Comparison of ENCODE assay signal across 9 mouse cellular contexts in the genomic region with DNA sequence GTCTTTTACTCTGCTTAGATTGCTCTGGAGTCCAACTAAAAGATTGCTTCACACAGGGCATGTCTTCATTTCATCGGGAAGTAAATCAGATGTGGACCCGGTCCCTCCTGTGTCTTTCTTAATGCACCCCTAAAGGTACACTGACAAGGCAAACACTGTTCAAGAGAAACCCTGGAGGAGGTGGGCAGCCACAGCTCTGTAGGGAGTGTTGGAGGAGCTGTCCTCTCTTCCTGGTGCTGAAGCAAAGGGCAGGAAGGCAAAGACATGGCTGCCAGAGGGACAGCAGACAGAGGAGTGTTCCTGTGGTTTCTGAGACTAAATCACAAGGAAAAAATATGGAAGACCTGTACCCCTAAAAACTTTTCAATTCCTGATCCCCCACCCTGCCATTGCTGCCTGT. TPM values are rescaled to one million over a fixed set of nuclear protein-coding genes. Genes with fewer than 3 reads are reported as not detected.
DNase-seq lines count a peak whose midpoint lies in the region; ATAC-seq and TF ChIP-seq lines count a peak whose summit lies in the region.
"Had no signal": no experiment of that assay in that cellular context is flagged by ENCODE, and none has a peak within 500 bp of the region (broad histone marks: within the 10 kb centered on the region; RNA-seq: fewer than 3 reads in every experiment).

No protein-coding gene starts in this region.

- H3K4me1 ChIP-seq in MEL (ENCODE audit: control insufficient read depth in 1 of 2, insufficient read depth in 2 of 2, low read length in 2 of 2) = no peaks in the 10 kb centered on the region
- H3K4me1 ChIP-seq in forebrain, embryonic 14.5 days (ENCODE audit: control insufficient read depth, insufficient read depth, low read length) = peaks cover 14% of the 10 kb centered on the region
- no peaks in the 10 kb centered on the region for H3K4me1 ChIP-seq in liver, postnatal 0 days (ENCODE audit: insufficient read depth)
- no peaks in the 10 kb centered on the region for H3K4me1 ChIP-seq in stomach, postnatal 0 days (replicated peaks; ENCODE audit: control insufficient read depth, insufficient read depth)

- H3K36me3 ChIP-seq in MEL (ENCODE audit: control insufficient read depth in 1 of 2, insufficient read depth in 2 of 2, low read length in 2 of 2) = no peaks in the 10 kb centered on the region
- H3K36me3 ChIP-seq in forebrain, embryonic 14.5 days (ENCODE audit: control insufficient read depth, insufficient read depth, low read length) = no peaks in the 10 kb centered on the region
- H3K36me3 ChIP-seq in liver, postnatal 0 days (replicated peaks; ENCODE audit: insufficient read depth, low read length) = no peaks in the 10 kb centered on the region
- H3K36me3 ChIP-seq in stomach, postnatal 0 days (ENCODE audit: control insufficient read depth, insufficient read depth, low read length) = no peaks in the 10 kb centered on the region
- H3K36me3 ChIP-seq: limb, embryonic 13.5 days had no signal

- no peak overlapping the region for H3K9ac ChIP-seq in MEL (ENCODE audit: control insufficient read depth, low read depth, low read length, poor library complexity, severe bottlenecking)
- H3K9ac ChIP-seq in forebrain, embryonic 14.5 days (ENCODE audit: low read length) = no peak overlapping the region
- H3K9ac ChIP-seq in liver, postnatal 0 days (replicated peaks) = no peak overlapping the region
- H3K9ac ChIP-seq in stomach, postnatal 0 days (ENCODE audit: low read length) = no peak overlapping the region
- H3K9ac ChIP-seq: limb, embryonic 13.5 days had no signal

- TF ChIP-seq EP300 in MEL (IDR thresholded peaks at IDR 0.05; ENCODE audit: low read depth in 1 of 2, low read length in 2 of 2) = no peak
- no peak for TF ChIP-seq EP300 in liver, postnatal 0 days (IDR thresholded peaks at IDR 0.05; ENCODE audit: low read depth)
- no peak for TF ChIP-seq EP300 in stomach, postnatal 0 days (optimal IDR thresholded peaks at IDR 0.05)

- TF ChIP-seq RAD21 in MEL (IDR thresholded peaks at IDR 0.05; ENCODE audit: low read depth, low read length) = no peak

- TF ChIP-seq POLR2A in MEL (IDR thresholded peaks at IDR 0.05; ENCODE audit: control insufficient read depth in 1 of 2, insufficient read depth in 1 of 2, low read depth in 1 of 2, low read length in 2 of 2, poor library complexity in 1 of 2) = no peak

- H3K4me2 ChIP-seq in forebrain, embryonic 14.5 days (ENCODE audit: low read length) = peak overlapping the region; percentile 55
- no peak overlapping the region for H3K4me2 ChIP-seq in liver, postnatal 0 days (ENCODE audit: low read depth, low read length)
- H3K4me2 ChIP-seq in stomach, postnatal 0 days (replicated peaks; ENCODE audit: low read depth) = no peak overlapping the region
- H3K4me2 ChIP-seq: limb, embryonic 13.5 days had no signal

- ATAC-seq in forebrain, embryonic 14.5 days = no peak
- ATAC-seq in liver, postnatal 0 days = no peak
- ATAC-seq in stomach, postnatal 0 days (ENCODE audit: low FRiP score, low TSS enrichment) = no peak

- H3K9me3 ChIP-seq in MEL (replicated peaks; ENCODE audit: insufficient read depth, low read length) = no peaks in the 10 kb centered on the region
- no peaks in the 10 kb centered on the region for H3K9me3 ChIP-seq in forebrain, embryonic 14.5 days (replicated peaks; ENCODE audit: control insufficient read depth, low read length)
- H3K9me3 ChIP-seq in liver, postnatal 0 days (ENCODE audit: low read length) = no peaks in the 10 kb centered on the region
- H3K9me3 ChIP-seq in stomach, postnatal 0 days (ENCODE audit: control insufficient read depth, low read length) = no peaks in the 10 kb centered on the region
- H3K9me3 ChIP-seq: limb, embryonic 13.5 days had no signal

- TF ChIP-seq CTCF in gastrocnemius, adult 2 months (IDR thresholded peaks at IDR 0.05) = no peak
- no peak for TF ChIP-seq CTCF in MEL (IDR thresholded peaks at IDR 0.05 in 2 of 3, conservative IDR thresholded peaks at IDR 0.05 in 1 of 3; ENCODE audit: control insufficient read depth in 1 of 3, insufficient read depth in 1 of 3, low read depth in 2 of 3, low read length in 3 of 3, poor library complexity in 1 of 3, severe bottlenecking in 1 of 3)
- no peak for TF ChIP-seq CTCF in liver, postnatal 0 days (IDR thresholded peaks at IDR 0.05; ENCODE audit: low read depth)
- no peak for TF ChIP-seq CTCF in stomach, postnatal 0 days (IDR thresholded peaks at IDR 0.05; ENCODE audit: low read depth)

- 34% methylated on average over 2 of the region's 2 CpGs for WGBS in forebrain, embryonic 14.5 days
- 34% methylated on average over 2 of the region's 2 CpGs for WGBS in liver, postnatal 0 days (ENCODE audit: insufficient replicate concordance)
- WGBS in stomach, postnatal 0 days = 36% methylated on average over 2 of the region's 2 CpGs

- intact Hi-C loops in gastrocnemius, postnatal 14 days (cut with DNase I; ENCODE audit: low total_unique reads) = no loop called here
- intact Hi-C loops in gastrocnemius, adult 2 months (cut with DNase I) = no loop called here

- H3K4me3 ChIP-seq in gastrocnemius, adult 2 months = no peak overlapping the region
- no peak overlapping the region for H3K4me3 ChIP-seq in MEL (ENCODE audit: control insufficient read depth in 1 of 2, insufficient read depth in 1 of 2, low read depth in 2 of 2, low read length in 2 of 2)
- H3K4me3 ChIP-seq in forebrain, embryonic 14.5 days (ENCODE audit: low read depth, low read length) = no peak overlapping the region
- H3K4me3 ChIP-seq in liver, postnatal 0 days (ENCODE audit: low read depth, low read length) = no peak overlapping the region
- no peak overlapping the region for H3K4me3 ChIP-seq in stomach, postnatal 0 days (ENCODE audit: low read depth, low read length)
- H3K4me3 ChIP-seq: limb, embryonic 13.5 days had no signal

- no peaks in the 10 kb centered on the region for H3K27me3 ChIP-seq in MEL (ENCODE audit: control insufficient read depth in 1 of 2, insufficient read depth in 2 of 2, low read length in 2 of 2)
- H3K27me3 ChIP-seq in forebrain, embryonic 14.5 days (replicated peaks; ENCODE audit: control insufficient read depth, insufficient read depth, low read length) = no peaks in the 10 kb centered on the region
- peaks cover 26% of the 10 kb centered on the region for H3K27me3 ChIP-seq in liver, postnatal 0 days (ENCODE audit: insufficient read depth, low read length)
- H3K27me3 ChIP-seq in stomach, postnatal 0 days (ENCODE audit: control insufficient read depth, insufficient read depth, low read length) = no peaks in the 10 kb centered on the region

- H3K27ac ChIP-seq in gastrocnemius, adult 2 months = no peak overlapping the region
- H3K27ac ChIP-seq in MEL (ENCODE audit: control insufficient read depth, low read depth, low read length) = no peak overlapping the region
- H3K27ac ChIP-seq in forebrain, embryonic 14.5 days (ENCODE audit: low read depth, low read length) = no peak overlapping the region
- H3K27ac ChIP-seq in liver, postnatal 0 days (ENCODE audit: low read depth) = no peak overlapping the region
- no peak overlapping the region for H3K27ac ChIP-seq in stomach, postnatal 0 days (replicated peaks)
- H3K27ac ChIP-seq: limb, embryonic 13.5 days had no signal

- no peaks in the 10 kb centered on the region for H3K79me2 ChIP-seq in MEL (ENCODE audit: control insufficient read depth, insufficient read depth, low read length, poor library complexity)

- peak; percentile 27 for DNase-seq in gastrocnemius, postnatal 14 days
- no peak for DNase-seq in gastrocnemius, adult 2 months
- DNase-seq in MEL (ENCODE audit: low read depth, low spot score) = peak; percentile 7
- peak; percentile 28 for DNase-seq in forebrain, embryonic 14.5 days (ENCODE audit: low spot score)
- DNase-seq in liver, postnatal 0 days = peak; percentile 44
- peak; percentile 62 for DNase-seq in stomach, postnatal 0 days (ENCODE audit: low spot score)
- DNase-seq in right cerebral cortex, adult 18-20 months = no peak
- DNase-seq in thymus, adult 18-20 months = no peak

TF ChIP-seq in MEL, 35 proteins besides CTCF, POLR2A, EP300 and RAD21:
- no peak for TF ChIP-seq SMC3 (IDR thresholded peaks at IDR 0.05; ENCODE audit: low read depth, low read length)
- TF ChIP-seq ETS1 (IDR thresholded peaks at IDR 0.05; ENCODE audit: low read depth, low read length) = no peak
- TF ChIP-seq MAZ (IDR thresholded peaks at IDR 0.05; ENCODE audit: low read depth, low read length) = no peak
- no peak for TF ChIP-seq RCOR1 (IDR thresholded peaks at IDR 0.05; ENCODE audit: low read depth, low read length)
- TF ChIP-seq MXI1 (IDR thresholded peaks at IDR 0.05; ENCODE audit: low read depth, low read length) = no peak
- no peak for TF ChIP-seq MYC (IDR thresholded peaks at IDR 0.05; ENCODE audit: low read depth, low read length)
- no peak for TF ChIP-seq TAL1 (IDR thresholded peaks at IDR 0.05; ENCODE audit: low read length)
- no peak for TF ChIP-seq HCFC1 (IDR thresholded peaks at IDR 0.05; ENCODE audit: low read depth, low read length)
- TF ChIP-seq ZC3H11A (IDR thresholded peaks at IDR 0.05; ENCODE audit: low read depth, low read length) = no peak

RNA-seq across cellular contexts. Expression of gene Phactr1, which starts 31.1 kb away (rescaled TPM):
- total RNA-seq in gastrocnemius, postnatal 14 days (2021) = 1 to 10 TPM; 2.2 to 3.1 TPM
- 1 to 10 TPM; 1.5 to 2.1 TPM for total RNA-seq in gastrocnemius, adult 2 months (2021)
- total RNA-seq in MEL (2012; rRNA removed) = not detected in 2 replicates
- polyA plus RNA-seq in MEL (2012; ENCODE audit: insufficient read depth in 1 of 2, insufficient read length in 2 of 2, low read depth in 1 of 2, low replicate concordance in 2 of 2, missing spikeins in 1 of 2) = not detected
- 47.3 and 56.1 TPM in 2 replicates for polyA plus RNA-seq in forebrain, embryonic 14.5 days (2014; fragmentation: Nextera tagmentation; extraction: Ambion mirVana)
- 0.72 and 0.96 TPM in 2 replicates for polyA plus RNA-seq in liver, postnatal 0 days (2015; fragmentation: Nextera tagmentation; extraction: Ambion mirVana)
- 5.6 TPM in 2 replicates for polyA plus RNA-seq in stomach, postnatal 0 days (2015; fragmentation: Nextera tagmentation; extraction: Ambion mirVana)

Comparison
In these comparisons a context has a peak if more than half of its experiments do, and no peak if none do; other contexts are left out.
1. DNase-seq: peak in gastrocnemius, postnatal 14 days (single experiment), MEL (single experiment), forebrain, embryonic 14.5 days (single experiment), liver, postnatal 0 days (single experiment) and stomach, postnatal 0 days (single experiment); none in gastrocnemius, adult 2 months (single experiment), right cerebral cortex, adult 18-20 months (single experiment) and thymus, adult 18-20 months (0 of 2).